Mouse (Mus musculus): ENCODE results near the gene Srpr. TPM values are rescaled to one million over a fixed set of nuclear protein-coding genes. Genes with fewer than 3 reads are reported as not detected.

The Srpr gene
- total and polyA plus RNA-seq, 3 experiments = 42.9 to 113 (median 63.5) TPM

- Histone ChIP-seq H3K4me1 (ENCODE audit: control insufficient read depth in 1 of 2, insufficient read depth in 2 of 2, low read length in 2 of 2) (peaks cover 0 to 4% of the 10 kb centered on the region in 2 experiments; a peak in 1 of 4 replicates), H3K79me2 (ENCODE audit: control insufficient read depth, insufficient read depth, low read length, poor library complexity) (peaks cover 12% of the 10 kb centered on the region), H3K4me3 (ENCODE audit: control insufficient read depth in 1 of 2, insufficient read depth in 1 of 2, low read depth in 2 of 2, low read length in 2 of 2) (peak within 1 kb of the TSS; percentile 69 to 85), H3K27me3 (ENCODE audit: control insufficient read depth in 1 of 2, insufficient read depth in 2 of 2, low read length in 2 of 2) (no peaks in the 10 kb centered on the region), H3K27ac (ENCODE audit: control insufficient read depth, low read depth, low read length) (peak within 1 kb of the TSS; percentile 88), H3K9me3 (replicated peaks; ENCODE audit: insufficient read depth, low read length) (no peaks in the 10 kb centered on the region), H3K36me3 (ENCODE audit: control insufficient read depth in 1 of 2, insufficient read depth in 2 of 2, low read length in 2 of 2) (peaks cover 0 to 9% of the 10 kb centered on the region in 2 experiments; a peak in 2 of 4 replicates), H3K9ac (ENCODE audit: control insufficient read depth, low read depth, low read length, poor library complexity, severe bottlenecking) (peak within 1 kb of the TSS; percentile 86)
- peak; percentile 95 for DNase-seq (ENCODE audit: low read depth, low spot score)
- TF ChIP-seq CTCF (IDR thresholded peaks at IDR 0.05 in 2 of 3, conservative IDR thresholded peaks at IDR 0.05 in 1 of 3; ENCODE audit: control insufficient read depth in 1 of 3, insufficient read depth in 1 of 3, low read depth in 2 of 3, low read length in 3 of 3, poor library complexity in 1 of 3, severe bottlenecking in 1 of 3) (no peak), MAX (IDR thresholded peaks at IDR 0.05; ENCODE audit: low read length) (peak; percentile 75), TCF12 (IDR thresholded peaks at IDR 0.05; ENCODE audit: low read depth, low read length) (0 out of 2 replicates have a peak, but pooled peaks have one; percentile 4), ZMIZ1 (IDR thresholded peaks at IDR 0.05; ENCODE audit: low read depth, low read length) (no peak), POLR2A (IDR thresholded peaks at IDR 0.05; ENCODE audit: control insufficient read depth in 1 of 2, insufficient read depth in 1 of 2, low read depth in 1 of 2, low read length in 2 of 2, poor library complexity in 1 of 2) (peak; percentile 58 to 87; a peak in 3 of 4 replicates), ZNF384 (IDR thresholded peaks at IDR 0.05; ENCODE audit: low read depth, low read length) (no peak), SIN3A (IDR thresholded peaks at IDR 0.05; ENCODE audit: low read length) (peak; percentile 66; the same call in 1 of the 2 replicates), GABPA (IDR thresholded peaks at IDR 0.05; ENCODE audit: low read depth, low read length) (no peak), EP300 (IDR thresholded peaks at IDR 0.05; ENCODE audit: low read depth in 1 of 2, low read length in 2 of 2) (peak; percentile 32 to 35; a peak in 2 of 4 replicates), BHLHE40 (IDR thresholded peaks at IDR 0.05; ENCODE audit: borderline replicate concordance, low read depth, low read length) (peak; percentile 60; the same call in 1 of the 2 replicates), TAL1 (IDR thresholded peaks at IDR 0.05; ENCODE audit: low read length) (no peak), MAZ (IDR thresholded peaks at IDR 0.05; ENCODE audit: low read depth, low read length) (no peak), MYB (IDR thresholded peaks at IDR 0.05; ENCODE audit: low read depth, low read length) (no peak), POLR2AphosphoS5 (IDR thresholded peaks at IDR 0.05; ENCODE audit: borderline replicate concordance, low read depth, low read length) (no peak), KAT2A (conservative IDR thresholded peaks at IDR 0.05; ENCODE audit: low read depth, low read length) (peak; percentile 89; the same call in 1 of the 2 replicates), USF2 (IDR thresholded peaks at IDR 0.05; ENCODE audit: borderline replicate concordance in 1 of 2, insufficient read depth in 1 of 2, low read depth in 1 of 2, low read length in 2 of 2) (no peak), NRF1 (IDR thresholded peaks at IDR 0.05; ENCODE audit: insufficient read depth, low read depth, low read length, poor library complexity, severe bottlenecking) (peak; percentile 79), MYC (IDR thresholded peaks at IDR 0.05; ENCODE audit: low read depth, low read length) (peak; percentile 88), NELFE (IDR thresholded peaks at IDR 0.05; ENCODE audit: low read depth, low read length) (peak; percentile 55), HCFC1 (IDR thresholded peaks at IDR 0.05; ENCODE audit: low read depth, low read length) (peak; percentile 96), MAFK (IDR thresholded peaks at IDR 0.05; ENCODE audit: borderline replicate concordance, low read depth, low read length) (no peak), RCOR1 (IDR thresholded peaks at IDR 0.05; ENCODE audit: low read depth, low read length) (peak; percentile 44; the same call in 1 of the 2 replicates), JUND (IDR thresholded peaks at IDR 0.05; ENCODE audit: low read depth, low read length) (0 out of 2 replicates have a peak, but pooled peaks have one; percentile 43), POLR2AphosphoS2 (IDR thresholded peaks at IDR 0.05; ENCODE audit: low read length) (peak; percentile 65; the same call in 1 of the 2 replicates), SMC3 (IDR thresholded peaks at IDR 0.05; ENCODE audit: low read depth, low read length) (no peak), ZC3H11A (IDR thresholded peaks at IDR 0.05; ENCODE audit: low read depth, low read length) (no peak), CHD2 (IDR thresholded peaks at IDR 0.05; ENCODE audit: low read length) (no peak; the same call in 1 of the 2 replicates), E2F4 (IDR thresholded peaks at IDR 0.05; ENCODE audit: borderline replicate concordance, low read depth, low read length) (peak; percentile 80; the same call in 1 of the 2 replicates), RAD21 (IDR thresholded peaks at IDR 0.05; ENCODE audit: low read depth, low read length) (no peak), ELF1 (IDR thresholded peaks at IDR 0.05; ENCODE audit: low read depth, low read length) (peak; percentile 64), CHD1 (IDR thresholded peaks at IDR 0.05; ENCODE audit: low read depth, low read length) (peak; percentile 99), ZKSCAN1 (IDR thresholded peaks at IDR 0.05; ENCODE audit: low read depth, low read length) (no peak), UBTF (IDR thresholded peaks at IDR 0.05; ENCODE audit: borderline replicate concordance, insufficient read depth, low read depth, low read length) (no peak), MEF2A (IDR thresholded peaks at IDR 0.05; ENCODE audit: extremely low read depth, insufficient replicate concordance, low read depth, low read length, poor library complexity, severe bottlenecking) (no peak)
These were observed 24.5 kb upstream of the Srpr start, which contains the start of gene Dcps for GRCm38 (mm10) chr9:35175251-35176123. TSS of gene Dcps (minus strand) at chr9:35176061.

Data from MEL (cell line).